Mouse (Mus musculus): ENCODE measurements around the gene Sart1. TPM values are rescaled to one million over a fixed set of nuclear protein-coding genes. Genes with fewer than 3 reads are reported as not detected.

Gene Sart1
- polyA plus RNA-seq, 1 experiment from 2014 or later: 87.1 TPM

GRCm38 (mm10) chr19:5426640-5427290, 38.3 kb upstream of the Sart1 start:
- no peak overlapping the region for H3K4me3 ChIP-seq (ENCODE audit: low read depth, low read length)

GRCm38 (mm10) chr19:5425906-5426565, 37.5 kb upstream of the Sart1 start:
- Histone ChIP-seq H3K4me3 (ENCODE audit: low read depth, low read length) (peak overlapping the region; percentile 88), H3K27ac (replicated peaks; ENCODE audit: low read depth, low read length) (no peak overlapping the region), H3K4me1 (ENCODE audit: control insufficient read depth, insufficient read depth, low read length) (peaks cover 19% of the 10 kb centered on the region), H3K9ac (ENCODE audit: low read length) (peak overlapping the region; percentile 95), H3K4me2 (ENCODE audit: low read depth, severe bottlenecking) (peak overlapping the region; percentile 87), H3K27me3 (ENCODE audit: control insufficient read depth, insufficient read depth, low read length) (no peaks in the 10 kb centered on the region), H3K36me3 (ENCODE audit: control insufficient read depth, insufficient read depth, low read length) (peaks cover 17% of the 10 kb centered on the region), H3K9me3 (ENCODE audit: control insufficient read depth, low read length) (no peaks in the 10 kb centered on the region)
- DNase-seq (ENCODE audit: low spot score) (no peak), ATAC-seq (ENCODE audit: insufficient number of reproducible peaks, low FRiP score, low TSS enrichment, low read depth) (no peak)
- WGBS: 92% methylated on average over 18 of the region's 18 CpGs

More at GRCm38 (mm10) chr19:5426640-5427290, 38.3 kb upstream of the Sart1 start:
- Histone ChIP-seq H3K4me1 (ENCODE audit: control insufficient read depth, insufficient read depth, low read length) (peaks cover 19% of the 10 kb centered on the region), H3K27me3 (ENCODE audit: control insufficient read depth, insufficient read depth, low read length) (no peaks in the 10 kb centered on the region), H3K27ac (replicated peaks; ENCODE audit: low read depth, low read length) (no peak overlapping the region), H3K4me2 (ENCODE audit: low read depth, severe bottlenecking) (no peak overlapping the region), H3K9ac (ENCODE audit: low read length) (no peak overlapping the region), H3K36me3 (ENCODE audit: control insufficient read depth, insufficient read depth, low read length) (peaks cover 16% of the 10 kb centered on the region), H3K9me3 (ENCODE audit: control insufficient read depth, low read length) (no peaks in the 10 kb centered on the region)
- DNase-seq (ENCODE audit: low spot score) (no peak), ATAC-seq (ENCODE audit: insufficient number of reproducible peaks, low FRiP score, low TSS enrichment, low read depth) (no peak)
- 93% methylated on average over 13 of the region's 13 CpGs for WGBS

GRCm38 (mm10) chr19:5424782-5425741, 36.6 kb upstream of the Sart1 start, which contains the start of the genes Drap1 and AI837181:
TSS of gene Drap1 (minus strand) at chr19:5424979.
TSS of gene AI837181 (plus strand) at chr19:5425144.
- WGBS: under 1% methylated on average over 67 of the region's 87 CpGs
- DNase-seq (ENCODE audit: low spot score) (peak; percentile 99), ATAC-seq (ENCODE audit: insufficient number of reproducible peaks, low FRiP score, low TSS enrichment, low read depth) (peak; percentile 88)
- H3K27ac ChIP-seq (replicated peaks; ENCODE audit: low read depth, low read length): peak within 1 kb of the TSS; percentile 83
- peaks cover 19% of the 10 kb centered on the region for H3K4me1 ChIP-seq (ENCODE audit: control insufficient read depth, insufficient read depth, low read length)
- H3K27me3 ChIP-seq (ENCODE audit: control insufficient read depth, insufficient read depth, low read length): no peaks in the 10 kb centered on the region
- H3K9me3 ChIP-seq (ENCODE audit: control insufficient read depth, low read length): no peaks in the 10 kb centered on the region
- peak within 1 kb of the TSS; percentile 88 for H3K4me3 ChIP-seq (ENCODE audit: low read depth, low read length)
- H3K4me2 ChIP-seq (ENCODE audit: low read depth, severe bottlenecking): peak within 1 kb of the TSS; percentile 87
- peak within 1 kb of the TSS; percentile 95 for H3K9ac ChIP-seq (ENCODE audit: low read length)
- H3K36me3 ChIP-seq (ENCODE audit: control insufficient read depth, insufficient read depth, low read length): peaks cover 23% of the 10 kb centered on the region

- ATAC-seq (ENCODE audit: insufficient number of reproducible peaks, low FRiP score, low TSS enrichment, low read depth): peak; percentile 64
These were observed 35.7 kb upstream of the Sart1 start for GRCm38 (mm10) chr19:5424092-5424781.

GRCm38 (mm10) chr19:5423561-5423960, 35.1 kb upstream of the Sart1 start:
- peaks cover 23% of the 10 kb centered on the region for H3K36me3 ChIP-seq (ENCODE audit: control insufficient read depth, insufficient read depth, low read length)
- ATAC-seq (ENCODE audit: insufficient number of reproducible peaks, low FRiP score, low TSS enrichment, low read depth): no peak
- 68% methylated on average over 12 of the region's 12 CpGs for WGBS

More at GRCm38 (mm10) chr19:5424092-5424781, 35.7 kb upstream of the Sart1 start:
- Histone ChIP-seq H3K9ac (ENCODE audit: low read length) (peak overlapping the region; percentile 72), H3K4me2 (ENCODE audit: low read depth, severe bottlenecking) (peak overlapping the region; percentile 87), H3K27me3 (ENCODE audit: control insufficient read depth, insufficient read depth, low read length) (no peaks in the 10 kb centered on the region), H3K9me3 (ENCODE audit: control insufficient read depth, low read length) (no peaks in the 10 kb centered on the region), H3K27ac (replicated peaks; ENCODE audit: low read depth, low read length) (peak overlapping the region; percentile 83), H3K4me1 (ENCODE audit: control insufficient read depth, insufficient read depth, low read length) (peaks cover 19% of the 10 kb centered on the region), H3K4me3 (ENCODE audit: low read depth, low read length) (peak overlapping the region; percentile 88), H3K36me3 (ENCODE audit: control insufficient read depth, insufficient read depth, low read length) (peaks cover 23% of the 10 kb centered on the region)
- no peak for DNase-seq (ENCODE audit: low spot score)
- WGBS: under 1% methylated on average over 41 of the region's 48 CpGs

GRCm38 (mm10) chr19:5422895-5423443, 34.5 kb upstream of the Sart1 start:
- H3K4me1 ChIP-seq (ENCODE audit: control insufficient read depth, insufficient read depth, low read length): peaks cover 19% of the 10 kb centered on the region
- ATAC-seq (ENCODE audit: insufficient number of reproducible peaks, low FRiP score, low TSS enrichment, low read depth): no peak
- no peak for DNase-seq (ENCODE audit: low spot score)
- H3K27ac ChIP-seq (replicated peaks; ENCODE audit: low read depth, low read length): no peak overlapping the region
- WGBS: 86% methylated on average over 9 of the region's 9 CpGs
- no peaks in the 10 kb centered on the region for H3K27me3 ChIP-seq (ENCODE audit: control insufficient read depth, insufficient read depth, low read length)
- H3K4me3 ChIP-seq (ENCODE audit: low read depth, low read length): peak overlapping the region; percentile 88; the same call in 1 of the 2 replicates
- H3K9me3 ChIP-seq (ENCODE audit: control insufficient read depth, low read length): no peaks in the 10 kb centered on the region
- peak overlapping the region; percentile 87 for H3K4me2 ChIP-seq (ENCODE audit: low read depth, severe bottlenecking)
- H3K9ac ChIP-seq (ENCODE audit: low read length): no peak overlapping the region; the same call in 1 of the 2 replicates
- peaks cover 23% of the 10 kb centered on the region for H3K36me3 ChIP-seq (ENCODE audit: control insufficient read depth, insufficient read depth, low read length)

More at GRCm38 (mm10) chr19:5423561-5423960, 35.1 kb upstream of the Sart1 start:
- Histone ChIP-seq H3K4me2 (ENCODE audit: low read depth, severe bottlenecking) (peak overlapping the region; percentile 87), H3K27ac (replicated peaks; ENCODE audit: low read depth, low read length) (no peak overlapping the region), H3K9ac (ENCODE audit: low read length) (peak overlapping the region; percentile 72), H3K4me1 (ENCODE audit: control insufficient read depth, insufficient read depth, low read length) (peaks cover 19% of the 10 kb centered on the region), H3K9me3 (ENCODE audit: control insufficient read depth, low read length) (no peaks in the 10 kb centered on the region), H3K27me3 (ENCODE audit: control insufficient read depth, insufficient read depth, low read length) (no peaks in the 10 kb centered on the region), H3K4me3 (ENCODE audit: low read depth, low read length) (peak overlapping the region; percentile 88)
- no peak for DNase-seq (ENCODE audit: low spot score)

- DNase-seq (ENCODE audit: low spot score) (no peak), ATAC-seq (ENCODE audit: insufficient number of reproducible peaks, low FRiP score, low TSS enrichment, low read depth) (no peak)
- no peak overlapping the region for H3K27ac ChIP-seq (replicated peaks; ENCODE audit: low read depth, low read length)
- peaks cover 19% of the 10 kb centered on the region for H3K4me1 ChIP-seq (ENCODE audit: control insufficient read depth, insufficient read depth, low read length)
- peaks cover 22% of the 10 kb centered on the region for H3K36me3 ChIP-seq (ENCODE audit: control insufficient read depth, insufficient read depth, low read length)
- no peak overlapping the region for H3K4me3 ChIP-seq (ENCODE audit: low read depth, low read length)
- 85% methylated on average over 10 of the region's 10 CpGs for WGBS
- no peaks in the 10 kb centered on the region for H3K9me3 ChIP-seq (ENCODE audit: control insufficient read depth, low read length)
- H3K4me2 ChIP-seq (ENCODE audit: low read depth, severe bottlenecking): no peak overlapping the region
- no peak overlapping the region for H3K9ac ChIP-seq (ENCODE audit: low read length)
- H3K27me3 ChIP-seq (ENCODE audit: control insufficient read depth, insufficient read depth, low read length): no peaks in the 10 kb centered on the region
These were observed 33.8 kb upstream of the Sart1 start for GRCm38 (mm10) chr19:5422267-5422666.

Measured in limb, embryonic 11.5 days (tissue).